Mouse (Mus musculus) embryonic fibroblast, embryonic 13.5 days (primary cell): ENCODE results near the gene Sun5. TPM values are rescaled to one million over a fixed set of nuclear protein-coding genes. Genes with fewer than 3 reads are reported as not detected.
A peak's percentile ranks its signal among the peaks of the same experiment; 100 is the strongest.
"Not testable (repeated sequence)": the region's sequence is repeated elsewhere in the genome, so short reads cannot be mapped to it uniquely, and the experiment has no call there.

Source experiments
- H3K27ac ChIP-seq: 2 replicates; pipeline ENCODE4 v1.5.1; 2012; ENCODE audit warnings: low read length, control low read depth, inconsistent platforms; ENCODE audit not compliant: insufficient read depth
- H3K4me1 ChIP-seq: 2 replicates; pipeline ENCODE4 v1.6.1; 2011; ENCODE audit warnings: low read length; ENCODE audit not compliant: control insufficient read depth, insufficient read depth
- H3K4me3 ChIP-seq: 2 replicates; pipeline ENCODE4 v1.5.1; 2011; ENCODE audit warnings: mild to moderate bottlenecking, control low read depth, low read length; ENCODE audit not compliant: insufficient read depth
- CTCF ChIP-seq: IDR thresholded peaks from 2 replicates; pipeline ENCODE4 v1.5.1; 2011; ENCODE audit warnings: mild to moderate bottlenecking, control low read depth, low read length, moderate library complexity, borderline replicate concordance; ENCODE audit not compliant: insufficient read depth
- POLR2A ChIP-seq: IDR thresholded peaks from 2 replicates; pipeline ENCODE4 v1.6.1; 2011; ENCODE audit warnings: low read depth, mild to moderate bottlenecking, control low read depth, low read length, moderate library complexity
- polyA plus RNA-seq: library from polyadenylated mRNA; stranded (reverse); fragments of >200 nt; gene quantifications from 2 replicates; pipeline ENCODE4 v1.2.4, GENCODE M21; 2011; ENCODE audit warnings: low read depth; ENCODE audit not compliant: missing spikeins, insufficient read length

Gene Sun5
- polyA plus RNA-seq, 1 experiment: not detected

DNA sequence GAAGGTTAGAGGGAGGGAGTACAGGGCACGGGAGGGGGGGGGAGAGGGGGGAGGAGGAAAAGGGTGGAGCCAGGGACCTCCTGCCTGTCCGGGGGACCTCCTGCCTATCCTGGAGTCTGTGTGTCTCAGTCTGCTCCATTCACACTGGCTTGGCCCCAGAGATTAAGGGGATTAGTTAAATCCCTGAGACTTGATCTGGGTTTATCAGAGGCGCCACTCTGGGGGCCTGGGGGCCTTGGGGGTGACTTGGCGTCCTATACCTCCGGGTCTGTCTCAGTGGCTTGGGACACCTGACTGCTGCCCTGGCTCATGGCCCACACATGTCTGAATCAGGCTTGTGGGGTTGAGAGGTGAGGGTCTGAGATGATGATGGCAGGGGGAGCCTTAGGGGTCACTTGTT lies 17.3 kb downstream of the Sun5 start:
- Histone ChIP-seq H3K4me3 (no peak overlapping the region), H3K27ac (no peak overlapping the region), H3K4me1 (no peaks in the 10 kb centered on the region)
- TF ChIP-seq CTCF: no peak
- no peak for TF ChIP-seq POLR2A

DNA sequence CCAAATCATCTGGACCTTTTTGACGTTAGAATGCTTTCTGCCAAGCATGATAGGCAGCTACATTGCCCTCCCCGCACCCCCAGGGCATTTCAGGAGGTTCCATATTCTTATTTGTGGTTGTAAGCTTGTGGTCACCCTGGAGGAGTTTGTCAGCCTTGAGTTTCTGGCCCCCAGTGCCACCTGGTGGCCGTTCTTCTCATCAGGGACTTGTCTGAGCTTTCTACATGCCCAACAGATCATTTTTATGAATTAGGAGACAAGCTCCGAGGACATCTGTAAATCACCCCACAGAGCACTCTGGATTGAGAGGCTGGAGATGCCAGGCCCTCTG lies 19.9 kb downstream of the Sun5 start:
- Histone ChIP-seq H3K4me1 (no peaks in the 10 kb centered on the region), H3K27ac (no peak overlapping the region), H3K4me3 (no peak overlapping the region)
- TF ChIP-seq POLR2A: no peak
- TF ChIP-seq CTCF: 0 out of 2 replicates have a peak, but pooled peaks have one; percentile 33

DNA sequence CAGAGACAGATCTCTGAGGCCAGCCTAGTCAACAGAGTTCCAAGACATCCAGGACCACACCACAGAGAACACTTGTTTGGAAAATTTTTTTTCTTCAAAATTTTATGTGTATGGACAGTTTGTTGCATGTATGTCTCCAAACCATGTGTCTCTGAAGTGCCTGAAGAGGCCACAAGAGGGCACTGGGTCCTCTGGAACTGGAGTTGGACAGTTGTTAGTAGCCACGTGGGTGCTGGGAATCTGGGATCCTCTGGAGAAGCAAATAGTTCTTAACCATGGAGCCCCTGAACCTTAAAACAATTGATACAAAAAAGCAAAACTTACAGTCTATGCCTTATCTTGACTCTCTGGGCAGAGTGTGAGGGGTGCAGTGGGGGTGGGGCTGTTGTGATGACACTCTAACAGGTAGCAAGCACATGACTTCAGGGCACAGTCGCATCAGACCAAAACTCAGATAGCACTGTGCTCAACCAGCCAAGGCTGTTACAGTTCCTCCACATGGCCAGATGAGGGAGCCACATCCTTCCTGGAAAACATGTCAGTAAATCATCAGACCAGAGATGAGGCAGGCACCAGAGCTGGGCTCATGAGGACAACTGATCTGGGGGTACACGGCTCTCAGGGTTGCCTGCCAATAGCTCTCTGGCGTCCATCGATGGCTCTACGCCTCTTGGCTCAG lies 20.4 kb downstream of the Sun5 start:
- TF ChIP-seq CTCF (no peak), POLR2A (no peak)
- Histone ChIP-seq H3K4me3 (no peak overlapping the region), H3K4me1 (no peaks in the 10 kb centered on the region), H3K27ac (no peak overlapping the region)

DNA sequence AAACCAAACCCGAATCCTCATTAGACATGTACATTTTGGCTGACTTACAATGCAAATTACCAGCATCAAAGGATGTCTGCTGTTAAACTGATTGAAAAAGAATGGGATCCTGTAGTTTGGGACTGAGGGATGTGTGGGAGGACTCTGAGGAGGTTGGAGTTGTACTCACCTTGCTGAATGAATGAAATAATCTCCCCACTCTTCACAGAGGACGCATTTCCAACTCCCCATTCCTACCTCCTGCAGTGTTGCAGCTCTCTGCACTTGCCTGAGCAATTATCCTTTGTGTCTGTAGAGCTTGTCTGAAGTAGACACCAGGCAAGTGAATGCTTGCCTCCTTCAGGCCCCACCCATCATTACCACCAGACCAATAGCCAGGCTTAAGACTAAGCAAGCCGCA lies 22.5 kb downstream of the Sun5 start:
- Histone ChIP-seq H3K27ac (no peak overlapping the region), H3K4me1 (no peaks in the 10 kb centered on the region), H3K4me3 (no peak overlapping the region)
- TF ChIP-seq POLR2A (no peak), CTCF (no peak)

DNA sequence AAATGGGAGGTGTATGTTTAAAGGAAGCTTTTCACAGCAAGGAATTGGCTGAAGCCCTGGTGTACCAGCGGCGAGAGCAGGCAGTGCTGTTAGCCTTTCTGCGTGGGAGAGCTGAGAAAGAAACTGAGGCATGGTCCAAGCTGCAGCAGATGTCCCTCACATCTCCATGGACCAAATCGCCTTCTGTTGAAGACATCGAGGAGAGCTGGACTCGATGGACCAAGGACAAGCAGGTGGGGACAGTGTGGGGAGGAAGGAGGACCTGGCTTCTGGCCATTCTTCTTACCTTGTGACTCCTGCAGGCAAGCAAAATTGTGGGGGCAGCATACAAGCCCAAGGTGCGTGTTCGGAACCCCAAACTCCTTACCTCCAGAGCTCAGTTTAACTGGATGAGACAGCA lies 28.0 kb downstream of the Sun5 start:
- Histone ChIP-seq H3K4me3 (no peak overlapping the region), H3K4me1 (no peaks in the 10 kb centered on the region)
- TF ChIP-seq CTCF (no peak), POLR2A (no peak)

DNA sequence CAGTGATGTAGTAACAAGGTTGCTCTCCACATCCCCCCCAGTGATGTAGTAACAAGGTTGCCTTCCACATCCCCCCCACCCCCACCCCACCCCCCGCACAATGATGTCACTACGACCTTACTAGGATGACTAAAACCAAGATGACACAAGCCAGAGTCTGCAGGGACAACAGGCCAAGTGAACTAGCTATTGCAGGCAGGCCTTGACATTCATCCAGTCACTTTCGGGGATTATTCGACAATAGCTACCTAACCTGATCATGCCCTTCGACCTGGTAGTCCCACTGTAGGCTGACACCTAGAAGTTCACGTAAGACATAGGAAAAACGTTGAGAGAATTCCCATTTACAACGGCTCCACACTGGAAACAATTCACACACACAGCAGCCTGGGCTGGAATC lies 37.6 kb downstream of the Sun5 start:
- TF ChIP-seq CTCF (no peak), POLR2A (no peak)
- H3K27ac ChIP-seq: no peak overlapping the region

More for the DNA sequence above, 28.0 kb downstream of the Sun5 start:
- no peak overlapping the region for H3K27ac ChIP-seq

DNA sequence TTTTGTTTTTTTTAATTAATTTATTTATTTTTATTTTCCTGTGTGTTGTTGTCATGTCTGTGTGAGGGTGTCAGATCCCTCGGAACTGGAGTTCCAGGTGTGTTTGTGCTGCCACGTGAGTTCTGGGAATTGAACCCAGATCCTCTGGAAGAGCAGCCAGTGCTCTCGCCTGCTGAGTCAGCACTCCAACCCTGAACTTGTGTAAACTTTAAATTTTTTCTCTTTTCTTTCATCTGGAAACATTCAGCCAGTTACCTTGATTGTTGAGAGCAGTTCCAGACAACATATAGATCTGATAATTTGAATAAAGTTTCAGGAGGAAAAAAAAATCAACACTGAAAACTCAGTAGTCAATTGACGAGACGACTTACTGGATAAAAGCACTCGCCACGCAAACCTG lies 42.2 kb downstream of the Sun5 start:
- no peak overlapping the region for H3K4me3 ChIP-seq
- no peak overlapping the region for H3K27ac ChIP-seq
- H3K4me1 ChIP-seq: no peaks in the 10 kb centered on the region
- TF ChIP-seq CTCF (no peak), POLR2A (no peak)

More for the DNA sequence above, 37.6 kb downstream of the Sun5 start:
- Histone ChIP-seq H3K4me1 (no peaks in the 10 kb centered on the region), H3K4me3 (no peak overlapping the region)

DNA sequence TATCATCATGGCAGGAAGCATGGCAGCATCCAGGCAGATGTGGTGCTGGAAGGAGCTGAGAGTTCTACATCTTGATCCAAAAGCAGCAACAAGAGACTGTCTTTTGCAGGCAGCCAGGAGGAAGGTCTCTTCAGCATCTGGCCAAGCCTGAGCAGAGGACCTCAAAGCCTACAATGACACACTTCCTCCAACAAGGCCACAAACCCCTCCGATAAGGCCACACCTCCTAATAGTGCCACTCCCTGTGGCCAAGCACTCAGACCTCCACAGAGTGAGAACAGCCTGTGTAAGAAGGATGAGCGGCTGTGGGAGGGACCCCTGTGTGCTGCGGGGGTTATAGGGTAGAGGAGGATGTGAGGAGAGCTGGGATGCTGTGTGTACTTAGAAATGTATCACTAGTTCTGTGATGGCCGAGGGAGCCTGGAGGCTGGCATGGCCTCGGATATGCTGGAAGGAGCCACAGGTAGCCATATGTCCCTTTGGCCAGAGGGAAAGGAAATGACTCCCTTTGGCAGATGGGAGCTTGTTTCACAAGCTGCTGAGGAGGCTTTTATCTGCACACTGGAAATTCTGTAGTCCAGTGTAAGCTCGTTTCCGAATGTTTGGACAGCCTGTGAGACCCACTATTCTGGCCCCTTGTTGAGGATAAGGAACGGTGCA lies 43.6 kb downstream of the Sun5 start:
- Histone ChIP-seq H3K4me3 (no peak overlapping the region), H3K4me1 (no peaks in the 10 kb centered on the region), H3K27ac (no peak overlapping the region)
- no peak for TF ChIP-seq CTCF
- TF ChIP-seq POLR2A: no peak

DNA sequence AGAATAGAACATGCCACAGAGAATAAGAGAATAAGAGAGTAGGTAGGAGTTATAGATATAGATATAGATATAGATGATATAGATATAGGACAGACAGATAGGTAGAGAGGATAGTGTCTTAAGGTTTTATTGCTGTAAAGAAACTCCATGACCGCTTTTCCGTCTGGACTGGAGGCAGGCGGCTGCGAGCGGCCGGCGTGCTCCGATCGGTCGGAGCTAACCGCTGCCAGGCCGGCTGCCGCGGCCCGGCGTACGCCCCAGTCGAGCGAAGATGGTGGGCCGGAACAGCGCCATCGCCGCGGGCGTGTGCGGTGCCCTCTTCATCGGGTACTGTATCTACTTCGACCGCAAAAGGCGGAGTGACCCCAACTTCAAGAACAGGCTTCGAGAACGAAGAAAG lies 45.0 kb downstream of the Sun5 start:
- not testable (repeated sequence) for H3K4me3 ChIP-seq, H3K4me1 ChIP-seq, H3K27ac ChIP-seq

DNA sequence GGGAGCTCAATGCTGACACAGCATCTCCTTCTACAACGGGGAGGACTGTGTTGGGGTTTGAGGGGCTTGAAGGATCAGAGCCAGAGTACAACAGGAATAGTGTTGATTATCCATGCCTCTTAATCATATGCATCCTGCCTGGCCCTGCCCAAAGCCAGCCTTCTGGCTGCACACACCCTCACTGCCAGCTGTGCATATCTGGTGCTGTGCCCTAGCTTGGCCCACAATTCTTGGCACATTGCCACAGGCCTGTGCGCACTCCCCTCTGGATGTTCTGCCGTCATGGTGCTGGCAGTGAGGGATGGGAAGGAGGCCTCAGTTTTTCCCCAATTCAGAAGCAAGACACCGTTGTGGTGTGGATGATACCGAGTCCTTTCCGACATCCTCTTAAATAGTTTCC lies 46.3 kb downstream of the Sun5 start:
- TF ChIP-seq CTCF (no peak), POLR2A (no peak)
- no peak overlapping the region for H3K4me3 ChIP-seq
- H3K27ac ChIP-seq: no peak overlapping the region
- no peaks in the 10 kb centered on the region for H3K4me1 ChIP-seq

DNA sequence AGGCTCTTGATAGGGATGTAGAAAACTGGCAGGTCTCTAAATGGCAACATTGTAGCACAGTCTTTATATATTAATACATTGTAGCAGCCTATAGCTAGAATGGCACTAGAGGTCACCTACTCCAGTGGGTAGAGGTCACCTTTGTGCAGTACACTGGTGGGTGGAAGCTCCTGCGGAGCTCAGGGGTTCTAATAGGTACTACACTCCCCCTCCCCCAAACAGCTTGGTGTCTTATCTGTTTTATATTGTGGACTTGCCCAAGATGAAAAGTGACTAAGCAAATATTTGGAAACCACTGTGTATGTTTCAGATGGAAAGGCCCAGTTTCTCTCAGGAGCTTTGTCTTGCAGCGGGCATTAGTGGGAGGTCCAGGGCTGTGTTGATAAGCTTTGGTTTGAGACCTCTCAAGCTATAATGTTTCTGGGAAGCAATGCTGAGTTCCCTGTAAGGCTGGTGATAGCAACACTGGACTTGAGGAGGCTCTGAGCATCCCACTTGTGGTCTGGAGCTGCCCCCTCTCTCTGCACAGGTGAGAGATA lies 48.8 kb downstream of the Sun5 start:
- no peaks in the 10 kb centered on the region for H3K4me1 ChIP-seq
- H3K4me3 ChIP-seq: no peak overlapping the region
- no peak overlapping the region for H3K27ac ChIP-seq
- no peak for TF ChIP-seq CTCF
- no peak for TF ChIP-seq POLR2A
